Mouse (Mus musculus): ENCODE data around the gene Gm2004.
"Not testable (repeated sequence)": the region's sequence is repeated elsewhere in the genome, so short reads cannot be mapped to it uniquely, and the experiment has no call there.

Gm2004 gene

GRCm38 (mm10) chr2:176149725-176150124 lies at the start of gene Gm2004:
Gene Gm2004, minus strand, starts transcription at chr2:176149825.
- not testable (repeated sequence) for DNase-seq (ENCODE audit: low read depth)

Measured in NIH3T3 (cell line).